Mouse (Mus musculus) right cerebral cortex, postnatal 36 days (tissue): ENCODE data around the gene Mrps6.

Experiments
- DNase-seq, 2 experiments: peaks; one replicate each; pipeline ENCODE4 v3.0.0; 2022; ENCODE audit warnings: low spot score in 2 of 2, mixed read lengths in 1 of 2

Gene Mrps6

DNA sequence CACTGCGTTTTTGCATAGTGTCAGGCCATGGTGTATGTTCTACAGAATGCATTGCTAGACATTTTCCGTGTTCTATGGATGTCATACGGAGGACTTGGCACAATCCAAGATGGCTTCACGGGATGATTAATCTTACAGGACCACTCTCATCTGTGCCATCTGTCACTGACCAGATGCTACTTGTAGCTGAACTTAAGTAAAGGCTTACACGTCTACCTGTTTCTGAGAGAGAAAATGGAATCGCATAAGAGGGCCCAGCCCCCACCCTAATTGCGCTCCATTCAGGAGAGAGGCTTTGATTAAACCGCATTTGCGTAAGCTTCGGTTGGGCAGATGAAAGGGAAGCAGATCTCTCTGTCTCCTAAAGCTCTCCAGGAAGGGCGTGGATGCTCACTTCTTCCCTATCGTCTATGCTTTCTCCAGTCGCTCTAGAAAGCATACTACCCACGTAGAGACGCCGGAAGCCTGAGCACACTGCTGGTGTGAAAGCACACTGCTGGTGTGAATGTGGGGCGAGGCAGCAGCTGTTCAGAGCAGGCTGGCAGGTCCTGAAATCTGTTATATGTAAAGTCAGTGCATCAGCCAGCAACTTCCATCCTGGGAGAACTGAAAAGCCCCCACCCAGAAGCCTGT, 62.9 kb downstream of the Mrps6 start:
- peak; percentile 47 to 64 for DNase-seq

DNA sequence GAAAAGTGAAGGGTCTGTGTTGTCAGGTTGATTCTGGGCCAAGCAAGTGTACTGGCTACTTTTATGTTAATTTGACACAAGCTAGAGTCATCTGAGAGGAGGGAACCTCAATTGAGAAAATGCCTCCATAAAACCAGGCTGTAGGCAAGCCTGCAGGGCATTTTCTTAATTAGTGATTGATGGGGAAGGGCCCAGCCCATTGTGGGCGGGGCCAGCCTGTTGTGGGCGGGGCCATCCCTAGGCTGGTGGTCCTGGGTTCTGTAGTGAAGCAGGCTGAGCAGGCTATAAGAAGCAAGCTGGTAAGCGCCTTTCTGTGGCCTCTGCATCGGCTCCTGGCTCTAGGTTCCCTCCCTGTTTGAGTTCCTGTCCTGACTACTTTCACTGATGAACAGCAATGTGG, 69.2 kb downstream of the Mrps6 start:
- no peak for DNase-seq

DNA sequence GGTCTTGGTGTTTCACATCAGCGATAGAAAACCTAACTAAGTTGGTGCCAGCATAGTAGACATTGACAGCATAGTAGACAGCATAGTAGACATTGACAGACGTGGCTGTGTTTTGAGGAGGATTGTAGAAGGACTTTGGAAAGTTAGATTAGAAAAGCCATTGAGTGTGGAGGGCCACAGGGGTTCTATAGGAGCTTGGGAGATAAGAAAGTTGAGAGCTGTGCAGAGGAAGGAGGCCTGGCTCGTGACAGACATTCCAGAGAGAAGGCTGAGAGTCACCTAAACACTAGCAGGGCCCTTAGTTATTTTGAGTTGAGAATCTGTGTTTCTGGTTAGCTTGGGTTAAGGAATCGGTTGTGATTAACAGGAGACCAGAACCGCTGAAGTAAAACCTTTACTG, 69.6 kb downstream of the Mrps6 start:
- DNase-seq, result no peak

DNA sequence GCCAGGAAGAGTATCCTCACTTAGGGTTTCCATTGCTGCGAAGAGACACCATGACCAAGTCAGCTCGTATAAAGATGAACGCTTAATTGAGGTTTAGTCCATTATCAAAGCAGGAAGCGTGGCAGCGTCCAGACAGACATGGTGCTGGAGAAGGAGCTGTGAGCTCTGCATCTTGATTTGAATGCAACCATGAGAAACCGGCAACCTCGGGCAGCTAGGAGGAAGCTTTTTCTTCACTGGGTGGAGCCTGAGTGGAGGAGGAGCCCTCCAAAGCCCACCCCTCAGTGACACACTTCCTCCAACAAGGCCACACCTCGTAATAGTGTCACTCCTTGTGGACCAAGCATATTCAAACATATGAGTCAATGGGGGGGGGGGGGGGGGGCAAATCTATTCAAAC, 71.8 kb downstream of the Mrps6 start:
- no peak for DNase-seq

DNA sequence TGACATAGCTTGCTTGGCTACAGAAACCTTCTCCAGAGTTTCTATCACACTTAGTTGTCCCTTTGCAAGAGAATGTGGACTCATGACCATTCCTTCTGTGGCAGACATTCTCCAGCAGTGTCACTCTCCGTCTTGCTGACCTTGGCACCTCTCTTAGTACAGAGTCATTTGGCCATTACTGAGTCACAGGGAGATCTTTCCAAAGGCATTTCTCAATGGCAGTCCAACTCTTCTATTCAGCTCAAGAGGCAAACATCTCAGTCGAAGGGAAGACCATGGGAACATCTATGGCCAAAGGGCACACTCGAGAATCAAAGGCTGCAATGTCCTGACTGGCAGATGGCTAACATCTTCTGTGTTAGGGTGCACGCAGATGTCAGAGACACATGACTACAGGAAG, 74.4 kb downstream of the Mrps6 start:
- no peak for DNase-seq

DNA sequence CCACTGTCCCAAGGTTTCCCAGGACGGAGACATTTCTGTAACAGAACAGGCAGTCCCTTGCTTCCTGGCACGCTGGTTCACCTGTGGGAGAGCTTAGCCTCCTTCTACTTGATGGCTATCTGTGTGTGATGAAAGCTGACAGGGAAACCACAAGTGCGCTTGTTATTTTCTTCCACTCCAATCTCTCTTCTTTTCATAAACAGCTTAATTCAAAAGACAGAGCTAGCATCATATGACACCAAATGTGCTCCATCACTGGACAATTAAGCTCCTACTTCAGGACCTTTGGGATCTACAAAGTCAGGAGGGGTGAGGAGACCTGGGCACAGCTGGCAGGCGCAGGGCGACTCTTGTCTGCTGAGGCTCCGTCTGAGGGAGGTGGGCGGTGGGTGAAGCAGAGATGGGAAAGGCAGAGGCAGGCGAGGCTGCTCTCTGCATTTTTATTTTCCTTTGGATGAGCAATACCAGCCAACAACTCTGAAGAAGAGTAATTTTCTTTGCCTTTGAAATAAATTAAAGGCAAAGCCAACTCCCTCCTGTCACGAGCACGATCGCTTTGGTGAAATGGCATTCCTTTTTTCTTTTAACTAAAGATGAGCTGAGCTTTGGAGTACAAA, 76.2 kb downstream of the Mrps6 start:
- DNase-seq, result no peak

DNA sequence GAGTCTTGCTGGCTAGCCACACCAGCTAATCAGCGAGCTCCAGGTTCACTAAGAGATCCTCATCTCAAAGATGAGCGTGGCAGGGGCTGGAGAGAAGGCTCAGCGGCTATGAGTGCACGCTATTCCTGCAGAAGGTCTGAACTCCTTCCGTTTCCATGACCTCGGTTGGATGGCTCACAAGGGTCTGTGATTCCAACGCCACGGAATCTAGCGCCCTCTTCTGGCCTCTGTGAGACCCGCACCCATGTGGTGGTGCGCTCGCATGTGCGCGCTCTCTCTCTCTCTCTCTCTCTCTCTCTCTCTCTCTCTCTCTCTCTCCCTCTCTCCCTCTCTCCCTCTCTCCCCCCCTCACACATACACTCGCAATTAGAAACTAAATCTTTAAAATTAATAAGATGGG, 78.2 kb downstream of the Mrps6 start:
- DNase-seq, result no peak

DNA sequence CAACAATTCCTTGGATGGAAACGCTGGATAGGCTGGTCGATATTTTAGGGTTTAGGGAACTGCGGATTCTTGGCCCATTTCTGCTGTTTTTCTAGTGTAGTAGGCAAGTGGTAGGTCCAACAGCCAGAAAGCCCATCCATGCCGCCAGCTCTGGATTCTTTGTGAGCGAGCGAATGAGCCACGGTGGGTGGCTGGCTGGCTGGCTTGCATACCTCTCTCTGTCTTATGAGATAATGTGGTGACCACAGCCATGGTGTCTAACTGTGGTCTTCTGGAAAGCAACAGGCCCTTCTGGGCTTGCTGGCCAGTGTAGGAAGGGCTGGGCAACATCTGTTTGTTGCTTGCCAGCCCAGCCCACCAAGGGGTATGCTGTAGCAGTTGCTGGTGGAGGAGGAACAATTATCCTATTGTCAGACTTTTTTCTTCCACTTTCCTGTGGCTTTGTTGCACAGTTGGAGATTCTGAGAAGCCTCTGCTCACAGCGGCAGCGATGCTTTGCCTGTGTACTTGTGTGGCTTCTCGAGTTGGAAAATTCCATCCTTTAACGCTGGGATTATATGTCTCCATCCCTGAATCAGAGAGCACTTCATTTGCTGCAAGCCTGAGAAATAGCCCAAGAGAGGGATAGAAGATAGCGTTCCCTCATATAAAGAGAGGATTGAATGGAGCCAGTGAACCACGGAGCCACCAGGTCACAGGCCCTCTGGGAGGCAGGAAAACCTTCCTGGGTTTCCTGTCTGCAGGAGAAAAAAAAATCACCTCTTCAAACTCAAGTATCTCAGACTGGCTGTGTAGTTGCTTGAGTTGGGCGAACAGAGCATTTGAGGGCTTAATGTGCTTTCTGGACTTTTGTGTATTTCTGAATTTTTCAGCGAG, 81.6 kb downstream of the Mrps6 start:
- DNase-seq, result no peak

DNA sequence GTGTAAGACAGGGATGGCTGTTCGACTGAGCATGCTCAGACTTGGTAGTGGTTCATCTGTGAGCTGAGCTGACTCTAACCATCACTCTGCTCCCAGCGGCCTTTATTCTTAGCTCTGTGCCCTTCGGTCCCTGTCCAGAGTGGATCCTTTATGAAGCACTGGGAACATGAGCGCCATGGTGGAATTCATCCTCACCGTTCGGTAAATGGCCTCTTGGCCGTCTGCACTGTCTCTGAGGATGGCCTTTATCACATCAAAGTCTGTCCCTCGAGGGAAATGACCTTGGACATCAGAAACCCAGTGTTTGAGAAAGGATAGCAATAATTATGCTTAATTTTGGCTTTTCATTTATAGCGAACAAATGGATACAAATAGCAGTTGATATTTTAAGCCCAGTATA, 82.3 kb downstream of the Mrps6 start:
- no peak for DNase-seq

DNA sequence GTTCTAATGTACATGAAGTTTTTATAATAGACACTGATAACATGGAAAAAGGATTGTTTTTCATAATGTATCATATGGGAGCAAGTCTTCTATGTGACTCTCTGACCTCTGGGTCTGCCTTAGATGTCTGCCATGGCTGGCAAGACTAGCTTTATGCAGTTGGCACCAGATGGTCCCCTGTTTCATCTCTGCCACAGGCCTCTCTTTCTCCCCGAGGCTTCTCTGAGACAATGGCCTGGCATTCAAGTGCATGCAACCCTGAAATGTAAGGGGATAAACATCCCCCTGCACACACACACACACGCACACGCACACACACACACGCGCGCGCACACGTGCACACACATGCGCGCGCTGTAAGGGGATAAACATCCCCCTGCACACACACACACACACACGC, 83.0 kb downstream of the Mrps6 start:
- DNase-seq, result no peak

DNA sequence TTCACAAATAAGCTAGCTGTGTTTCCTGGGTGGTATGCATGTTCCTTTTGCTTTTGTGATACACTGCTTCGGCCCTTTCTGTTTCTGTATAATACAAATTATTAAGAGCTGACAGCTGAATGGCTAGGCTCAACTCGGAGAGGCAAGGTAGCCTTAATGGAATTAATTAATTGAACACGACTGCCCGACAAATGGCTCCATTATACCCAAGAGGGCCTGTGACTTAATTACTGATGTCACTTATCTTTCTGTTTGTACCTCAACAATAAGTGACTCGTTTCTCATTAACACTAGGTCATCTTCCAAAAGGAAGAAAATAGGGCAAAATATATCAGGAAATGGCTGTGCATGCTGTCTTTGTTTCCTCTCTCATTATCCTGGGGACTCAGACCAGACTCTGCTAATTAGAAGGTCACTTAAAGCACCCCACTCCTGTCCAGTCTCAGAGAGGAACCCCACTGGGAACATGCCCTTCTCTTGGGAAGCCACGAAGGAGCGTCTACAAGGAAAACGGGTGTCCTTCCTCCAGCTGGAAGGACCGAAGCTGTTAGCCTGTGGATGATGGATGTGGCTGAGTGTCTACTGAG, 84.4 kb downstream of the Mrps6 start:
- no peak for DNase-seq

DNA sequence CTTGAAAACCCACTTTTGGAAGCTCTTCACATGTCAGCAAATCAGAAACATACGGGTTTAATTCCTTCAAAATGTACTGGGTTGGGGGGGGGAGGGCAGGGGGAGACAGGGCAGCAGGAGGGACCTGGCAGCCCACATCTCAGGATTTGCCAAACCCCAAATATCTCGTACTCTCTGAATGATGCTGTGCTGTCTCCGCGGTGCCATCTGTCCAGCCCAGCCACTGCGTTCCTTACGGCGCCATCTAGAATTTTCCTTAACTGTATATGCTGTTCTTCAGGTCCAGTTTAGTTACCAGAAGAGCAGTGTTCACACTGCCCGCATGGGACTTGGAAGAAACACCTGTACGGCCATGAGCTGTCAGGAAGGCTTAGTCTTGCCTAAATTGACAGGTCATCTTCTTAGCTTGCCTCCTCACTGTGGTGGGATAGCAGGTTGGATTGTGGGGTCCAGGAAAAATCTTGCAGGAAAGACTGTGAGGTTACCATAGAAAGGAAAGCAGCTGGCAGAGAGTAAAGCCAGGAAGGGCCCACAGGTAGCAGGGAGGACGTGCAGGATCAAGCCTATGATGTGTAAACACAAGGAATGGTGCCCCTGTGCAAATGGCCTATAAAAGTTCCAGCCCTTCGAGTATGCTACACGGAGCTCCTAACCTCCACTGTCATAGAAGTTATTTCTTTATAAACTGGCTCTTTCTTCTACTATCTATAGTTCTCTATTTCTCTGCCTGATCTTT, 89.7 kb downstream of the Mrps6 start:
- DNase-seq, result no peak

DNA sequence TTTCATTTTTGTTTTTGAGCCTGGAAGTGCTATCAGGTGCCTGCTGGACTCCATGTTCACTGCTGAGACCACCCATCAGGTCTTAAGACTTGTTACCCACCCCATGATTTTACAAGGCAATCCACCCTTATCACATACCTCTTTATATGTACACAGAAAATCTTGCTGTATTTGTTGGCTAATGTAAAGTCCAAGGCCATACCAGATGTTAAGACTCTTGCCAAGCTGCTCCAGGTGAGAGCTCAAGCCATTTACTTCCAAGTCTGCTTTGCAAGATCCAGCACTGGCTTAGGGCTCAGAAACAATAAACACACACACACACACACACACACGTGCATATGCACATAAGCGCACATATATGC, 90.3 kb downstream of the Mrps6 start:
- no peak for DNase-seq

DNA sequence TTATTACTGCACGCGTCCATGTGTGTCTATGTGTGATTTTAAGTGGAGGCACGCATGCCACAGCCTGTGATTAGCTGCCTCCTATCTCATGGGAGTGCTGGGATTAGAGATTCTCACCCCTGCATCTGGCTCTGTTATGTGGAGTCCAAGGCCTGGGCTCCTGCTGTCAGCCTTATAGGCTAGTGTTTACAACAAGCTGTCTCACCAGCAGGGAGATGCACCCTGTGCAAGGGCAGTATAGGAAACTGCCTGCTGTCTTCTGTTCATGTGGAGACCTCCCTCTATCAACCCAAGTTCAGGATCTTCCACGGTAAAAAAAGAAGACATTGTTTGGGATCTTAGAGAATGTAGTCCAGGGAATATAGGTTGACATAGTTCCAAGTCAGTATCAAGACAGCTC, 92.9 kb downstream of the Mrps6 start:
- no peak for DNase-seq

DNA sequence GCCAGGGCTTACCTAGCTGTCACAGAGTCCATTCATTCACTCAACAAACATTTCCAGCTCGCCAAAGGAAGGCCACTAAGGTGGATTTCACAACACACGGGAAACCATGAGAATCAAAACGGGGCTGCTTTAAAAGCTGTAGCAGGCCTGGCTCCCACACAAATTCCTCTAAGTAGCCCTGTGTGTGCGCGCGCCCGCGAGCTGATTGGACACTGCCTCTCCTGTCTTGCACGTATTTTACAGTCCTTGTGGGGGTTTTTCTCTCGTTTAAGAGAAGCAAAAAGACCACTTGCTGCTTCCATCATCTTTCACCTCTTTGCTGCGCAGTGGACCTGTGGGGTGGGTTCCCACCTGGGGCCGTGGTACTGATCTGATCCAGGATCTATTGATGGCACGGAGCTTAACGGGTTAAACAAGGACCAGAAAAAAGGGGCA, 100.0 kb downstream of the Mrps6 start:
- peak in 1 of 2 experiments; percentile 25 for DNase-seq

DNA sequence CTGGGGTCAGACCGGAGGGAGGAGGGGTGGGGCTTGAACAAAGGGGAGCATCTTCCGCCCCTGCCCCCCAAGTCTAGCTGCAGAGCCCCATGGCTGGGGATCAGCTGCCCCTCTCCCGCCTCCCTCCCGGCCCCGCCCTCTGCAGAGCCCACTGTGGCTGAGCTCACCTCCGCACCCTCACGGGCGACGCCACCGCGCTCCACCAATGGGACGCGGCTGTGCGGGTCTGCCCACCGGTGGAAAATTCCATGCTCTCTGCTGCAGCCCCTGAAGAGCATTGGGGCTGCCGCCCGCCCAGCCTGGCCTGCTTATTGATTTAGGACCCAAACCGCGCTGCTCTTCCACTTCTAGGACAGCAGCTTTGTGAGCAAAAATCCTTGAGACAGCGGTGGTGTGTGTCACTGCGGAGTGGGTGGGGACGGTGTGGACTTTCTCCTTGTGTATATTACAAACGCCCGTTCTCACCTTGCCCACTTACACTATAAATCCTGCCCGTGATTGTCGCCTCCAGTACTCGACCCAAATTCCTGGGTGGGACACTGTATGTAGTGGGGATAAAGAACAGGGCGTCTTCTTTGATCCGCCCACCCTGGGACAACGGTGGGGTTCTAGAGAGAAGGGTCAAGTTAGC, 100.5 kb downstream of the Mrps6 start:
- DNase-seq, result peak; percentile 65 to 73

DNA sequence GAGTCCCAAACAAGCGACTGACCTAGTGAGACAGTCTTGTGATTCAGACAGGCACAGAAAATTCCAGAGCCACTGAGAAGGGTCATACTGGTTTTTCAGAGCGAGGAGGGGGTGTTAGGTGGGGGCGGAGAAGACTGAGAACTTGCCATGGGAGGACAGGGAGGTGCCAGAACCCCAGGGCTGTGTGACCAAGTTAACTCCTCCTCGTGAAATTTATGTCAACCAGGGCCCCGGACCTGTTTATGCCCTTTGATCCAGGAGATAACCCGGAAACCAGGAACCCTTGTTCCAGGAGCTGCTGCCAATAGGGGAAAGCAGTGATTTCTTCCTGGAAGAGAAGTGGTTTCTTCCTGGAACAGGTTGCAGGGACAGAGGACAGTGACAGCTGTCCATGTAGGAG, 101.0 kb downstream of the Mrps6 start:
- DNase-seq, result no peak
